Mouse (Mus musculus) thymus, adult 18-20 months (tissue): ENCODE measurements around the gene Necap1.

Experiments used
- DNase-seq, 2 experiments: peaks; one replicate each; pipeline ENCODE4 v3.0.0; 2022; ENCODE audit warnings: mixed read lengths in 2 of 2

Gene Necap1

GRCm38 (mm10) chr6:122873871-122874719 lies at the start of gene Necap1:
TSS of gene Necap1 (plus strand) at chr6:122874474.
- peak; percentile 86 to 90 for DNase-seq

GRCm38 (mm10) chr6:122825166-122825565 lies 49.1 kb upstream of the Necap1 start:
- no peak for DNase-seq

GRCm38 (mm10) chr6:122825923-122826742 lies 48.1 kb upstream of the Necap1 start:
- peak; percentile 35 to 55 for DNase-seq

GRCm38 (mm10) chr6:122828086-122828485 lies 46.2 kb upstream of the Necap1 start:
- no peak for DNase-seq

- DNase-seq = no peak
Observed at GRCm38 (mm10) chr6:122832880-122833279, 41.4 kb upstream of the Necap1 start.

- no peak for DNase-seq
Observed at GRCm38 (mm10) chr6:122834365-122834764, 39.9 kb upstream of the Necap1 start.

GRCm38 (mm10) chr6:122836974-122837373 lies 37.3 kb upstream of the Necap1 start:
- DNase-seq = no peak

- DNase-seq = no peak
Observed at GRCm38 (mm10) chr6:122837539-122837938, 36.7 kb upstream of the Necap1 start.

- DNase-seq = no peak
Observed at GRCm38 (mm10) chr6:122843759-122844158, 30.5 kb upstream of the Necap1 start.

GRCm38 (mm10) chr6:122852696-122853095 lies 21.6 kb upstream of the Necap1 start:
- no peak for DNase-seq

GRCm38 (mm10) chr6:122854552-122854951 lies 19.7 kb upstream of the Necap1 start:
- DNase-seq = no peak

GRCm38 (mm10) chr6:122855955-122856354 lies 18.3 kb upstream of the Necap1 start, which contains the start of gene C3ar1:
TSS of gene C3ar1 (minus strand) at chr6:122856161.
- no peak for DNase-seq

GRCm38 (mm10) chr6:122862434-122862833 lies 11.8 kb upstream of the Necap1 start:
- DNase-seq = no peak

GRCm38 (mm10) chr6:122862871-122863270 lies 11.4 kb upstream of the Necap1 start:
- DNase-seq = no peak

- no peak for DNase-seq
Observed at GRCm38 (mm10) chr6:122867914-122868313, 6.4 kb upstream of the Necap1 start.

- DNase-seq = no peak
Observed at GRCm38 (mm10) chr6:122869846-122870245, 4.4 kb upstream of the Necap1 start.

- DNase-seq = no peak
Observed at GRCm38 (mm10) chr6:122872800-122873199, 1.5 kb upstream of the Necap1 start.

GRCm38 (mm10) chr6:122874720-122875389 lies 581 bp downstream of the Necap1 start:
- no peak for DNase-seq

GRCm38 (mm10) chr6:122879141-122879735 lies 5.0 kb downstream of the Necap1 start:
- DNase-seq = no peak

GRCm38 (mm10) chr6:122879781-122880505 lies 5.7 kb downstream of the Necap1 start:
- no peak for DNase-seq

GRCm38 (mm10) chr6:122881287-122881686 lies 7.0 kb downstream of the Necap1 start:
- no peak for DNase-seq

- DNase-seq = no peak
Observed at GRCm38 (mm10) chr6:122883603-122884002, 9.3 kb downstream of the Necap1 start.
